Mouse (Mus musculus): ENCODE results near the gene Pik3cg.

Pik3cg gene

GRCm38 (mm10) chr12:32141766-32142165 is 66.7 kb downstream of the Pik3cg start:
- no peak for DNase-seq

GRCm38 (mm10) chr12:32138831-32139230 is 69.6 kb downstream of the Pik3cg start:
- no peak for DNase-seq

GRCm38 (mm10) chr12:32138362-32138761 is 70.1 kb downstream of the Pik3cg start:
- no peak for DNase-seq

- DNase-seq: no peak
These were observed 70.9 kb downstream of the Pik3cg start for GRCm38 (mm10) chr12:32137542-32137941.

- DNase-seq: no peak
These were observed 80.6 kb downstream of the Pik3cg start for GRCm38 (mm10) chr12:32127599-32128507.

GRCm38 (mm10) chr12:32127158-32127557 is 81.3 kb downstream of the Pik3cg start:
- no peak for DNase-seq

- no peak for DNase-seq
These were observed 84.0 kb downstream of the Pik3cg start for GRCm38 (mm10) chr12:32124456-32124855.

GRCm38 (mm10) chr12:32124030-32124429 is 84.4 kb downstream of the Pik3cg start:
- no peak for DNase-seq

GRCm38 (mm10) chr12:32123559-32123958 is 84.9 kb downstream of the Pik3cg start:
- no peak for DNase-seq
